Mouse (Mus musculus) heart, adult 2 months (tissue): ENCODE results near the gene Gabbr1. TPM values are rescaled to one million over a fixed set of nuclear protein-coding genes. Genes with fewer than 3 reads are reported as not detected.

Source experiments
- DNase-seq, 2 experiments: peaks; one replicate each; pipeline ENCODE4 v3.0.0; 2021
- H3K27ac ChIP-seq: fragments of 200-600 bp; 2 replicates; pipeline ENCODE4 v1.8.1; 2022
- H3K27me3 ChIP-seq: fragments of 200-500 bp; 2 replicates; pipeline ENCODE4 v1.6.1; 2012; ENCODE audit warnings: mild to moderate bottlenecking, low read length, inconsistent platforms, mixed read lengths; ENCODE audit not compliant: control insufficient read depth, insufficient read depth
- H3K36me3 ChIP-seq: fragments of 200-500 bp; 2 replicates; pipeline ENCODE4 v1.6.1; 2012; ENCODE audit warnings: low read length, inconsistent platforms; ENCODE audit not compliant: control insufficient read depth, insufficient read depth
- H3K4me1 ChIP-seq: fragments of 200-500 bp; 2 replicates; pipeline ENCODE4 v1.6.1; 2011; ENCODE audit warnings: low read length; ENCODE audit not compliant: control insufficient read depth, insufficient read depth
- H3K4me3 ChIP-seq: fragments of 200-600 bp; 2 replicates; pipeline ENCODE4 v1.8.1; 2022
- H3K79me2 ChIP-seq: fragments of 200-500 bp; replicated peaks from 2 replicates; pipeline ENCODE4 v1.6.1; 2012; ENCODE audit warnings: mild to moderate bottlenecking, inconsistent platforms, low read length, moderate library complexity, mixed read lengths; ENCODE audit not compliant: control insufficient read depth, insufficient read depth
- H3K9ac ChIP-seq: fragments of 200-500 bp; 2 replicates; pipeline ENCODE4 v1.6.1; 2012; ENCODE audit warnings: low read depth, mild to moderate bottlenecking, control low read depth, inconsistent platforms, low read length, mixed read lengths
- CTCF ChIP-seq: fragments of 200-600 bp; IDR thresholded peaks from 2 replicates; pipeline ENCODE4 v1.8.1; 2022; ENCODE audit warnings: antibody characterized with exemption, mild to moderate bottlenecking, moderate library complexity
- EP300 ChIP-seq: fragments of 200-500 bp; IDR thresholded peaks from 2 replicates; pipeline ENCODE4 v1.6.1; 2011; ENCODE audit warnings: low read depth, low read length, control low read depth; ENCODE audit not compliant: insufficient read depth
- POLR2A ChIP-seq: fragments of 200-500 bp; IDR thresholded peaks from 2 replicates; pipeline ENCODE4 v1.6.1; 2011; ENCODE audit warnings: mild to moderate bottlenecking, low read depth, low read length, control low read depth; ENCODE audit not compliant: insufficient read depth
- WGBS: fragments of 180-500 bp; shearing (Covaris S2); methylation state at CpG from one replicate; pipeline ENCODE4 v1.1.7; 2018; 5-methylcytosine and 5-hydroxymethylcytosine counted together
- intact Hi-C: fragments of 180-260 bp; cut with DNase I; formaldehyde crosslinking; loops from one replicate; pipeline ENCODE4 v1.15.1; 2025
- long read RNA-seq: library from polyadenylated mRNA; stranded (forward); transcript quantifications from one replicate; pipeline ENCODE4 v2.0.0, GENCODE M21; 2021
- polyA plus RNA-seq: library from polyadenylated mRNA; depleted of rRNA; stranded (reverse); fragments of >200 nt; gene quantifications from 2 replicates; pipeline ENCODE4 v1.2.3, GENCODE M21; 2012; rRNA removed
- total RNA-seq, 2 experiments: library from RNA; stranded (reverse); gene quantifications; 2 replicates each; pipeline ENCODE4 v1.2.3; 2021

Gene Gabbr1
- 1 to 10 TPM; 6.5 to 6.7 TPM for total RNA-seq
- polyA plus RNA-seq: 15.5 and 17.4 TPM in 2 replicates
- long read RNA-seq, partial matches to known transcripts: 0 of 1 reads
- long read RNA-seq, other reads (novel, unspliced or antisense): 0 of 1 reads

GRCm38 (mm10) chr17:37045611-37046311, at the start of gene Gabbr1:
Gabbr1 (plus strand) TSS chr17:37045966.
- Histone ChIP-seq H3K9ac (peak within 1 kb of the TSS; percentile 89), H3K79me2 (no peaks in the 10 kb centered on the region), H3K36me3 (no peaks in the 10 kb centered on the region), H3K27ac (peak within 1 kb of the TSS; percentile 44), H3K4me3 (peak within 1 kb of the TSS; percentile 70), H3K27me3 (0 out of 2 replicates have a peak, but pooled peaks cover 2% of the 10 kb centered on the region), H3K4me1 (0 out of 2 replicates have a peak, but pooled peaks cover 2% of the 10 kb centered on the region)
- intact Hi-C loops: loop anchor here (2.0 to 5.0 kb wide), 4 partner anchors 49 to 208 kb away; partner anchors contain the start of genes Trim26, Trim40, Znrd1 and Znrd1as
- peak; percentile 88 to 89 for DNase-seq
- peak; percentile 42; the same call in 1 of the 2 replicates for TF ChIP-seq POLR2A
- no peak for TF ChIP-seq EP300
- WGBS: under 1% methylated on average over 53 of the region's 55 CpGs

GRCm38 (mm10) chr17:36997033-36997735, 48.6 kb upstream of the Gabbr1 start:
- Histone ChIP-seq H3K36me3 (no peaks in the 10 kb centered on the region), H3K27me3 (no peaks in the 10 kb centered on the region), H3K79me2 (no peaks in the 10 kb centered on the region), H3K9ac (no peak overlapping the region), H3K4me1 (no peaks in the 10 kb centered on the region), H3K4me3 (no peak overlapping the region), H3K27ac (no peak overlapping the region)
- intact Hi-C loops: loop anchor here (1.0 to 2.0 kb wide), 2 partner anchors 50 to 82 kb away; no protein-coding TSS in a partner anchor
- TF ChIP-seq EP300: no peak
- TF ChIP-seq POLR2A: no peak
- TF ChIP-seq CTCF: peak; percentile 91
- WGBS: 26% methylated on average over 7 of the region's 7 CpGs
- DNase-seq: peak; percentile 62 to 78

- 62% methylated on average over 2 of the region's 2 CpGs for WGBS
- Histone ChIP-seq H3K79me2 (no peaks in the 10 kb centered on the region), H3K9ac (no peak overlapping the region), H3K36me3 (no peaks in the 10 kb centered on the region), H3K27ac (no peak overlapping the region), H3K4me1 (no peaks in the 10 kb centered on the region), H3K4me3 (no peak overlapping the region), H3K27me3 (no peaks in the 10 kb centered on the region)
- TF ChIP-seq EP300: no peak
- no peak for TF ChIP-seq CTCF
- no peak for TF ChIP-seq POLR2A
- DNase-seq: no peak
- intact Hi-C loops: no loop called here
Observed at GRCm38 (mm10) chr17:36998477-36998876, 47.3 kb upstream of the Gabbr1 start.

- H3K4me1 ChIP-seq: no peaks in the 10 kb centered on the region
- TF ChIP-seq EP300 (no peak), POLR2A (no peak), CTCF (no peak)
- H3K4me3 ChIP-seq: no peak within 1 kb of the TSS
- 92% methylated on average over 7 of the region's 7 CpGs for whole genome bisulfite sequencing
- H3K27ac ChIP-seq: no peak within 1 kb of the TSS
- intact Hi-C loops: no loop called here
- no peak for DNase-seq
- no peaks in the 10 kb centered on the region for H3K27me3 ChIP-seq
- H3K9ac ChIP-seq: no peak within 1 kb of the TSS
- H3K79me2 ChIP-seq: no peaks in the 10 kb centered on the region
- no peaks in the 10 kb centered on the region for H3K36me3 ChIP-seq
Observed at GRCm38 (mm10) chr17:37000863-37001262, 44.9 kb upstream of the Gabbr1 start, which contains the start of gene Zfp57. Zfp57 (plus strand) TSS chr17:37001163.

- H3K27me3 ChIP-seq: no peaks in the 10 kb centered on the region
- no peak for TF ChIP-seq CTCF
- TF ChIP-seq EP300: no peak
- no peak for TF ChIP-seq POLR2A
- 1% methylated on average over 49 of the region's 49 CpGs for WGBS
- H3K36me3 ChIP-seq: no peaks in the 10 kb centered on the region
- DNase-seq: peak; percentile 44 to 53
- peak overlapping the region; percentile 59 for H3K27ac ChIP-seq
- intact Hi-C loops: no loop called here
- peak overlapping the region; percentile 63 for H3K9ac ChIP-seq
- peak overlapping the region; percentile 60 for H3K4me3 ChIP-seq
- no peaks in the 10 kb centered on the region for H3K79me2 ChIP-seq
- H3K4me1 ChIP-seq: no peaks in the 10 kb centered on the region
Observed at GRCm38 (mm10) chr17:37002364-37003330, 43.1 kb upstream of the Gabbr1 start.
